Mouse (Mus musculus) liver, postnatal 0 days (tissue): ENCODE data around the gene Sympk. TPM values are rescaled to one million over a fixed set of nuclear protein-coding genes. Genes with fewer than 3 reads are reported as not detected.
A peak's percentile ranks its signal among the peaks of the same experiment; 100 is the strongest.

ENCODE experiments used
- ATAC-seq: fragments of 200-750 bp; cut with Nextera tagmentation; 2 replicates; pipeline ENCODE4 v1.8.0; 2017; ENCODE audit warnings: mild to moderate bottlenecking, moderate library complexity
- DNase-seq: peaks from one replicate; pipeline ENCODE4 v3.0.0-alpha.2; 2016
- H3K27ac ChIP-seq: fragments of 300-500 bp; sonication (generic); 2 replicates; pipeline ENCODE4 v1.5.1; 2014; ENCODE audit warnings: antibody characterized with exemption, moderate library complexity, mild to moderate bottlenecking, low read depth
- H3K27me3 ChIP-seq: fragments of 300-500 bp; sonication (generic); 2 replicates; pipeline ENCODE4 v1.6.1; 2014; ENCODE audit warnings: low read length, control low read depth, mixed read lengths; ENCODE audit not compliant: insufficient read depth
- H3K36me3 ChIP-seq: fragments of 300-500 bp; sonication (generic); replicated peaks from 2 replicates; pipeline ENCODE4 v1.6.1; 2014; ENCODE audit warnings: mild to moderate bottlenecking, control low read depth, low read length, moderate library complexity, mixed read lengths; ENCODE audit not compliant: insufficient read depth
- H3K4me1 ChIP-seq: fragments of 300-500 bp; sonication (generic); 2 replicates; pipeline ENCODE4 v1.6.1; 2014; ENCODE audit warnings: antibody characterized with exemption, mild to moderate bottlenecking, control low read depth; ENCODE audit not compliant: insufficient read depth
- H3K4me2 ChIP-seq: fragments of 300-500 bp; sonication (generic); 2 replicates; pipeline ENCODE4 v1.6.1; 2014; ENCODE audit warnings: low read depth, mild to moderate bottlenecking, low read length, moderate library complexity, mixed read lengths
- H3K4me3 ChIP-seq: fragments of 300-500 bp; sonication (generic); 2 replicates; pipeline ENCODE4 v1.5.1; 2014; ENCODE audit warnings: low read depth, low read length
- H3K9ac ChIP-seq: fragments of 300-500 bp; sonication (generic); replicated peaks from 2 replicates; pipeline ENCODE4 v1.6.1; 2014; ENCODE audit warnings: mild to moderate bottlenecking, moderate library complexity
- H3K9me3 ChIP-seq: fragments of 300-500 bp; sonication (generic); 2 replicates; pipeline ENCODE4 v1.6.1; 2016; ENCODE audit warnings: mild to moderate bottlenecking, control low read depth, low read length, mixed read lengths
- CTCF ChIP-seq: sonication (generic); IDR thresholded peaks from 2 replicates; pipeline ENCODE4 v1.5.1; 2016; ENCODE audit warnings: antibody characterized with exemption, low read depth
- EP300 ChIP-seq: IDR thresholded peaks from 2 replicates; pipeline ENCODE4 v1.6.1; 2016; ENCODE audit warnings: antibody characterized with exemption, low read depth, mild to moderate bottlenecking
- WGBS: fragments of 180-500 bp; shearing (Covaris S2); extraction: QIAGEN DNeasy Blood & Tissue Kit; methylation state at CpG from one replicate; pipeline ENCODE4 v1.1.7; 2014; ENCODE audit not compliant: insufficient replicate concordance; 5-methylcytosine and 5-hydroxymethylcytosine counted together
- polyA plus RNA-seq: library from polyadenylated mRNA; unstranded; fragments of >200 nt; fragmentation: Nextera tagmentation; extraction: Ambion mirVana; gene quantifications from 2 replicates; pipeline ENCODE4 v1.2.1, GENCODE M21; 2015

Gene Sympk
- polyA plus RNA-seq, 1 experiment from 2014 or later = 6.9 TPM

DNA sequence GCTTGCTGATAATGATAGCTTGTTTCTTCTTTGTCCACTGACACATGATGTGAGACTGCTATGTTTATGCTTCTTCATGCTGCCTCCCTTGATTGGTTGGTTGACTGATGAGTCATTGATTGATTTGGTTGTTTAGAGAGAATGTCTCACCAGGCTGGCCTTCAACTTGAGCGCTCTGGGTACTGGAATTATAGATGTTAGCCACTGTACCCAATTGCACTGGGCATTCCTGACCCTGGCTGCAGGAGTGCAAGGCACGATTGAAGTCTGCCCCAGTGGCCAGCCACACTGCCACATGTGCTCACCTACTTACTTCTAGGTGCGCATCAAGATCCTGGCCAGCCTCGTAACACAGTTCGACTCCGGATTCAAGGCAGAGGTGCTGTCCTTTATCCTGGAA, 20.4 kb downstream of the Sympk start:
- no peak for DNase-seq
- Histone ChIP-seq H3K9me3 (no peaks in the 10 kb centered on the region), H3K9ac (no peak overlapping the region), H3K36me3 (peaks cover 87% of the 10 kb centered on the region), H3K27me3 (no peaks in the 10 kb centered on the region), H3K27ac (no peak overlapping the region), H3K4me3 (no peak overlapping the region), H3K4me1 (no peaks in the 10 kb centered on the region), H3K4me2 (no peak overlapping the region)
- TF ChIP-seq CTCF = no peak
- TF ChIP-seq EP300 = no peak
- WGBS = 93% methylated on average over 6 of the region's 6 CpGs
- peak; percentile 44; the same call in 1 of the 2 replicates for ATAC-seq

DNA sequence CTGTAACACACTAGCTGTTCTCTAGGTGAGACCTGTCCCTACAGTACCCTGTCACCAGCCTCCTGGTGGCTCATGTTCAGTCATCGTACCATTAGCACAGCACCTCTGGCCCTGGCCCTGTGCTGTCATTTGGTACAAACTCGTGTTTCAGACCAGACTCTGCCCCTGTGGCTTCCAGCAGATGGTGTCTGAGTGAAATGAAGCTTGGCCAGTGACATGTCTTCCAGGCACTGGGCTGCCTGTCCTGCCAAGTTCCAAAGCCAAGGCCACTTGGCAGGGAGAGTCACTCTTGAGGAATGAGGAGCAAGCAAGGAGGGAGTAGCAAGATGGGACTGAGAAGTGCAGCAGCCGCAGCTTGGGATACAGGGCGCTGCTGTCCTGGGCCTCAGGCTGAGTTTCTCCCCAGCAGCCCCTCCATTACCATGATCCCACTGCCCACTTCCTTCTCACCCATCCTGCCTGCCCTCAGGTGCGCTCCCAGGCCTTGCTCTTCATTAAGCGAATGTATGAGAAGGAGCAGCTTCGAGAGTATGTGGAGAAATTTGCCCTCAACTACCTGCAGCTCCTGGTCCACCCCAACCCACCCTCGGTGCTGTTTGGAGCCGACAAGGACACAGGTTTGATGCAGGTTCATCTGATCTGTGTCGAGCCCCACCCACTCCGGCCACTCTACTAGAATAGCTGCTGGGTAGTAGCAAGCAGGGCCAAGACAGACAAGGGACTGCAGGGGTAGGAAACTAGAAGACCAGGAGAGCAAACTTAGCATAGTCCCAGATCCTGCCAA, 22.3 kb downstream of the Sympk start:
- TF ChIP-seq EP300 (no peak), CTCF (no peak)
- no peaks in the 10 kb centered on the region for H3K9me3 ChIP-seq
- no peaks in the 10 kb centered on the region for H3K4me1 ChIP-seq
- DNase-seq = no peak
- H3K27ac ChIP-seq = no peak overlapping the region
- H3K36me3 ChIP-seq = peaks cover 87% of the 10 kb centered on the region
- 81% methylated on average over 11 of the region's 11 CpGs for WGBS
- H3K27me3 ChIP-seq = no peaks in the 10 kb centered on the region
- no peak overlapping the region for H3K9ac ChIP-seq
- H3K4me2 ChIP-seq = no peak overlapping the region
- no peak for ATAC-seq
- H3K4me3 ChIP-seq = no peak overlapping the region

DNA sequence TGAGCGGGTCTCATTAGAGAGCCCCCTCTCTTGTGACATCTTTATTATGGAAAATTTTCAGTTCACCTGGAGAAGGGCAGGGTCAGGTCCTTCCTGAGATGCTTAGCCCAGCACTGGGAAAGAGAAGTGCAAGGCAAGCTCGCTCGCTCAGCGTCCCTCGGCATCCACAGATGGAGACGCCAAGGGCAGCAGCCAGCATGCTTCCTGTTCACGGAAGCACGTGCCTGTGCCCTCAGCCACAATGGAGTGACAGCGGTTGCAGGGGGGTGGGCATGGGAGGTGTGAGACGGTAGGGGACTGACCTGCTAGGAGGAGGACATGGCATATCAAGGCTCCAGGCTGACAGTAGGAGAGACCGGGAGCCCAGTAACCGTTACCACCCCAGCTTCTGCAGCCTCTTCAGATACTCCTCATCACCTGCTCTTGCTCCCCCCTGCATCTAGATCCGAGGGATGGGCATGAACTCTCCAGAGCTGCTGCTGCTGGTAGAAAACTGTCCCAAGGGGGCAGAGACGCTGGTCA, 23.9 kb downstream of the Sympk start:
- H3K4me3 ChIP-seq = no peak overlapping the region
- 79% methylated on average over 14 of the region's 14 CpGs for WGBS
- peaks cover 72% of the 10 kb centered on the region for H3K36me3 ChIP-seq
- ATAC-seq (no peak), DNase-seq (no peak)
- H3K4me1 ChIP-seq = no peaks in the 10 kb centered on the region
- no peak overlapping the region for H3K27ac ChIP-seq
- no peak overlapping the region for H3K9ac ChIP-seq
- no peak overlapping the region for H3K4me2 ChIP-seq
- no peaks in the 10 kb centered on the region for H3K27me3 ChIP-seq
- H3K9me3 ChIP-seq = no peaks in the 10 kb centered on the region
- TF ChIP-seq CTCF (no peak), EP300 (no peak)

DNA sequence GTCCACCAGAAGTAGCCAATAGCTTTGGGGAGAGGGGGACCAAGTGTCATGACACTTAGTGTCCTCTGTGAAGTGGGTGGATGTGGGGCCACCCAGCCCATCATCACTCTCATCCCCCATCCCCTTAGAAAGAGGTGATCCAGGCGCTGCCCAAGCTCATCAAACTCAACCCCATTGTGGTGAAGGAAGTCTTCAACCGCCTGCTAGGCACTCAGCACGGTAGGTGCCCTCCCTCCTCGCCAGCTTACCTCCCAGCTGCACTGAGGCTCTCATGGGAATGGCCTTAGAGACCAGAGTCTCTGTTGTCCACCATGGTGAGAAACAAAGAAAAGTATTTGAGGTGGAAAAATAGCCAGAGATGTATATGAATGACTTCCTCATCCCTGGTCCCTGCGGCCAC, 25.1 kb downstream of the Sympk start:
- TF ChIP-seq EP300 = no peak
- TF ChIP-seq CTCF = no peak
- 83% methylated on average over 5 of the region's 5 CpGs for WGBS
- no peak for ATAC-seq
- Histone ChIP-seq H3K4me3 (no peak overlapping the region), H3K9ac (no peak overlapping the region), H3K4me1 (no peaks in the 10 kb centered on the region), H3K4me2 (no peak overlapping the region), H3K27ac (no peak overlapping the region), H3K9me3 (no peaks in the 10 kb centered on the region), H3K27me3 (no peaks in the 10 kb centered on the region), H3K36me3 (peaks cover 64% of the 10 kb centered on the region)
- DNase-seq = no peak

DNA sequence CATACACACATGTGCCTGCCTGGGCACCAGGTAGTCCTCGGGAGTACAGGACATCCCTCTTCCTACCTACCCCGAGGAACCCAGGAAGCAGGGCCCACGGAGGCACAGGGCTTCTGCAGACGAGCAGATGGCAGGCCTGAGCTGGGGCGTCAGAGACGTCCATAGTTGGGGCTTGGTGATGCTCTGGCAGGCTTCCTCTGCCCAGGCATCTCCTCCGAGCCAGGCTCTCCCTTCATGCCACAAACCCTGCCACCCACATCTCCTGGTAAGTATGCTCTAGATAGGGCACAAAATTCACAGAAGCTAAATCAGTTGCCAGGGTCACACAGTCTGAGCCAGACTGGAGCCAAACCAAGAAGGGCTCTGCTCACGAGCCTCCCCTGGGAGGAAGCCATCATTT, 26.0 kb downstream of the Sympk start:
- no peak overlapping the region for H3K4me2 ChIP-seq
- 73% methylated on average over 8 of the region's 8 CpGs for WGBS
- no peak overlapping the region for H3K9ac ChIP-seq
- no peak for DNase-seq
- no peak for ATAC-seq
- no peak overlapping the region for H3K4me3 ChIP-seq
- peaks cover 58% of the 10 kb centered on the region for H3K36me3 ChIP-seq
- H3K9me3 ChIP-seq = no peaks in the 10 kb centered on the region
- H3K4me1 ChIP-seq = no peaks in the 10 kb centered on the region
- no peaks in the 10 kb centered on the region for H3K27me3 ChIP-seq
- H3K27ac ChIP-seq = no peak overlapping the region
- TF ChIP-seq CTCF = no peak
- no peak for TF ChIP-seq EP300

DNA sequence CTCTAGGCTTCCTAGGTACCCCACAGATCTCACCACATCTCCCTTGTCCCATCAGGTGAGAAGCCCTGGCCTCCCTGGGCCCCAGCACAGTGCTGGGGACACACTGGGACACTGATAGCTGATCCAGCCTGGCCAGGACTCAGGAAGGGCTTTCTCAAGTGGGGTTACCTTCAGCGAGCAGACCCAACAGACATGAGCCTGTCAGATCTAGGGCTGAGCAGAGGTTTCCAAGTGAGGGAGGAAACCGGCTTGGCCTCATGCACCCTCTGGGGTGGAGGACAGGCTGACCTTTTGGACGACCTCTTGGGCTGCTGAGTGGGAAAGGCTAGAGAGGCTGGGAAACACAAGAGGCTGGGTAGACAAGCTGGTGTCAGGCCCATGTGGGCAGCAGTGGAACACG, 27.0 kb downstream of the Sympk start:
- peaks cover 48% of the 10 kb centered on the region for H3K36me3 ChIP-seq
- 67% methylated on average over 4 of the region's 4 CpGs for WGBS
- no peaks in the 10 kb centered on the region for H3K9me3 ChIP-seq
- H3K4me2 ChIP-seq = no peak overlapping the region
- H3K9ac ChIP-seq = no peak overlapping the region
- no peaks in the 10 kb centered on the region for H3K27me3 ChIP-seq
- H3K27ac ChIP-seq = no peak overlapping the region
- H3K4me1 ChIP-seq = no peaks in the 10 kb centered on the region
- ATAC-seq = no peak
- H3K4me3 ChIP-seq = no peak overlapping the region
- no peak for DNase-seq
- TF ChIP-seq EP300 = no peak
- no peak for TF ChIP-seq CTCF
